Mouse (Mus musculus) forebrain, embryonic 14.5 days (tissue): ENCODE results near the gene Tmem132b. TPM values are rescaled to one million over a fixed set of nuclear protein-coding genes. Genes with fewer than 3 reads are reported as not detected.

Experiments used
- ATAC-seq: fragments of 200-750 bp; cut with Nextera tagmentation; 2 replicates; pipeline ENCODE4 v1.8.0; 2017; ENCODE audit warnings: mild to moderate bottlenecking, moderate library complexity
- DNase-seq: peaks from one replicate; pipeline ENCODE4 v3.0.0-alpha.2; 2015; ENCODE audit warnings: low spot score
- H3K27ac ChIP-seq: fragments of 300-500 bp; sonication (generic); 2 replicates; pipeline ENCODE4 v1.5.1; 2014; ENCODE audit warnings: low read depth, mild to moderate bottlenecking, control low read depth, low read length, moderate library complexity
- H3K27me3 ChIP-seq: fragments of 300-500 bp; sonication (generic); replicated peaks from 2 replicates; pipeline ENCODE4 v1.6.1; 2014; ENCODE audit warnings: low read length, control low read depth, mixed read lengths; ENCODE audit not compliant: control insufficient read depth, insufficient read depth
- H3K36me3 ChIP-seq: fragments of 300-500 bp; sonication (generic); 2 replicates; pipeline ENCODE4 v1.6.1; 2014; ENCODE audit warnings: low read length, control low read depth; ENCODE audit not compliant: control insufficient read depth, insufficient read depth
- H3K4me1 ChIP-seq: fragments of 300-500 bp; sonication (generic); 2 replicates; pipeline ENCODE4 v1.6.1; 2014; ENCODE audit warnings: antibody characterized with exemption, low read length, control low read depth; ENCODE audit not compliant: control insufficient read depth, insufficient read depth
- H3K4me2 ChIP-seq: fragments of 300-500 bp; sonication (generic); 2 replicates; pipeline ENCODE4 v1.6.1; 2014; ENCODE audit warnings: mild to moderate bottlenecking, control low read depth, low read length
- H3K4me3 ChIP-seq: fragments of 300-500 bp; sonication (generic); 2 replicates; pipeline ENCODE4 v1.5.1; 2014; ENCODE audit warnings: low read depth, low read length, control low read depth
- H3K9ac ChIP-seq: fragments of 300-500 bp; sonication (generic); 2 replicates; pipeline ENCODE4 v1.6.1; 2014; ENCODE audit warnings: mild to moderate bottlenecking, low read length, control low read depth, moderate library complexity
- H3K9me3 ChIP-seq: fragments of 300-500 bp; sonication (generic); replicated peaks from 2 replicates; pipeline ENCODE4 v1.6.1; 2016; ENCODE audit warnings: low read length, control low read depth, mixed read lengths; ENCODE audit not compliant: control insufficient read depth
- WGBS: fragments of 180-500 bp; shearing (Covaris S2); extraction: QIAGEN DNeasy Blood & Tissue Kit; methylation state at CpG from one replicate; pipeline ENCODE4 v1.1.7; 2014; 5-methylcytosine and 5-hydroxymethylcytosine counted together
- polyA plus RNA-seq: library from polyadenylated mRNA; unstranded; fragments of >200 nt; fragmentation: Nextera tagmentation; extraction: Ambion mirVana; gene quantifications from 2 replicates; pipeline ENCODE4 v1.2.1, GENCODE M21; 2014

The Tmem132b gene
- polyA plus RNA-seq, 1 experiment from 2014 or later, result 3.1 TPM

GRCm38 (mm10) chr5:125766941-125767340 lies 235.4 kb downstream of the Tmem132b start:
- H3K27me3 ChIP-seq, result no peaks in the 10 kb centered on the region

GRCm38 (mm10) chr5:125767950-125768349 lies 236.4 kb downstream of the Tmem132b start:
- H3K4me3 ChIP-seq, result no peak overlapping the region
- no peaks in the 10 kb centered on the region for H3K9me3 ChIP-seq
- H3K4me2 ChIP-seq, result no peak overlapping the region
- no peak for ATAC-seq
- WGBS, result 87% methylated on average over 1 of the region's 1 CpGs
- no peaks in the 10 kb centered on the region for H3K27me3 ChIP-seq
- H3K27ac ChIP-seq, result no peak overlapping the region
- no peak for DNase-seq
- no peak overlapping the region for H3K9ac ChIP-seq
- no peaks in the 10 kb centered on the region for H3K36me3 ChIP-seq
- H3K4me1 ChIP-seq, result no peaks in the 10 kb centered on the region

More at GRCm38 (mm10) chr5:125766941-125767340, 235.4 kb downstream of the Tmem132b start:
- Histone ChIP-seq H3K4me3 (no peak overlapping the region), H3K4me1 (no peaks in the 10 kb centered on the region), H3K9me3 (no peaks in the 10 kb centered on the region), H3K4me2 (no peak overlapping the region), H3K36me3 (no peaks in the 10 kb centered on the region), H3K9ac (no peak overlapping the region), H3K27ac (no peak overlapping the region)
- ATAC-seq (no peak), DNase-seq (peak; percentile 71)
- WGBS, result 48% methylated on average over 6 of the region's 6 CpGs

- ATAC-seq (no peak), DNase-seq (no peak)
- Histone ChIP-seq H3K36me3 (no peaks in the 10 kb centered on the region), H3K4me2 (no peak overlapping the region), H3K27me3 (no peaks in the 10 kb centered on the region), H3K9me3 (no peaks in the 10 kb centered on the region), H3K27ac (no peak overlapping the region), H3K9ac (no peak overlapping the region), H3K4me3 (no peak overlapping the region), H3K4me1 (no peaks in the 10 kb centered on the region)
- 94% methylated on average over 4 of the region's 4 CpGs for WGBS
Observed at GRCm38 (mm10) chr5:125772238-125772637, 240.7 kb downstream of the Tmem132b start.

- no peak for ATAC-seq
- Histone ChIP-seq H3K4me1 (no peaks in the 10 kb centered on the region), H3K9me3 (no peaks in the 10 kb centered on the region), H3K4me2 (no peak overlapping the region), H3K4me3 (no peak overlapping the region), H3K27me3 (no peaks in the 10 kb centered on the region), H3K9ac (no peak overlapping the region), H3K27ac (no peak overlapping the region), H3K36me3 (no peaks in the 10 kb centered on the region)
- 47% methylated on average over 2 of the region's 2 CpGs for WGBS
- no peak for DNase-seq
Observed at GRCm38 (mm10) chr5:125772756-125773155, 241.2 kb downstream of the Tmem132b start.

GRCm38 (mm10) chr5:125780332-125780731 lies 248.8 kb downstream of the Tmem132b start:
- WGBS, result 97% methylated on average over 1 of the region's 1 CpGs
- DNase-seq, result no peak
- H3K4me1 ChIP-seq, result no peaks in the 10 kb centered on the region
- no peak overlapping the region for H3K27ac ChIP-seq
- 0 out of 2 replicates have a peak, but pooled peaks cover 2% of the 10 kb centered on the region for H3K9me3 ChIP-seq
- no peak overlapping the region for H3K4me3 ChIP-seq
- H3K27me3 ChIP-seq, result no peaks in the 10 kb centered on the region
- H3K4me2 ChIP-seq, result no peak overlapping the region
- no peak for ATAC-seq
- H3K9ac ChIP-seq, result no peak overlapping the region
- no peaks in the 10 kb centered on the region for H3K36me3 ChIP-seq

- 100% methylated on average over 1 of the region's 1 CpGs for WGBS
Observed at GRCm38 (mm10) chr5:125792643-125793042, 261.1 kb downstream of the Tmem132b start.

GRCm38 (mm10) chr5:125794318-125794717 lies 262.7 kb downstream of the Tmem132b start:
- Histone ChIP-seq H3K9me3 (no peaks in the 10 kb centered on the region), H3K4me1 (no peaks in the 10 kb centered on the region; the same call in 1 of the 2 replicates), H3K27me3 (no peaks in the 10 kb centered on the region), H3K9ac (no peak overlapping the region), H3K4me3 (no peak overlapping the region), H3K4me2 (no peak overlapping the region), H3K27ac (no peak overlapping the region), H3K36me3 (no peaks in the 10 kb centered on the region)
- 75% methylated on average over 1 of the region's 1 CpGs for WGBS
- ATAC-seq (no peak), DNase-seq (no peak)

More at GRCm38 (mm10) chr5:125792643-125793042, 261.1 kb downstream of the Tmem132b start:
- Histone ChIP-seq H3K36me3 (no peaks in the 10 kb centered on the region), H3K4me3 (no peak overlapping the region), H3K27ac (no peak overlapping the region), H3K27me3 (no peaks in the 10 kb centered on the region), H3K9me3 (no peaks in the 10 kb centered on the region), H3K9ac (no peak overlapping the region), H3K4me2 (no peak overlapping the region), H3K4me1 (no peaks in the 10 kb centered on the region)
- DNase-seq, result no peak
- ATAC-seq, result no peak

GRCm38 (mm10) chr5:125799622-125800021 lies 268.0 kb downstream of the Tmem132b start:
- Histone ChIP-seq H3K4me1 (peaks cover 5% of the 10 kb centered on the region; the same call in 1 of the 2 replicates), H3K9ac (no peak overlapping the region), H3K4me3 (no peak overlapping the region), H3K27me3 (no peaks in the 10 kb centered on the region), H3K9me3 (no peaks in the 10 kb centered on the region), H3K4me2 (peak overlapping the region; percentile 24; the same call in 1 of the 2 replicates), H3K36me3 (no peaks in the 10 kb centered on the region), H3K27ac (no peak overlapping the region)
- 11% methylated on average over 5 of the region's 5 CpGs for whole genome bisulfite sequencing
- no peak for DNase-seq
- ATAC-seq, result no peak

GRCm38 (mm10) chr5:125800025-125800424 lies 268.5 kb downstream of the Tmem132b start:
- Histone ChIP-seq H3K36me3 (no peaks in the 10 kb centered on the region), H3K27me3 (no peaks in the 10 kb centered on the region), H3K9ac (no peak overlapping the region), H3K9me3 (no peaks in the 10 kb centered on the region), H3K4me2 (peak overlapping the region; percentile 24; the same call in 1 of the 2 replicates), H3K4me3 (no peak overlapping the region), H3K4me1 (peaks cover 6% of the 10 kb centered on the region; the same call in 1 of the 2 replicates), H3K27ac (no peak overlapping the region)
- 8% methylated on average over 11 of the region's 11 CpGs for WGBS
- DNase-seq (peak; percentile 59), ATAC-seq (peak; percentile 57; the same call in 1 of the 2 replicates)
